Mouse (Mus musculus) lung, postnatal 36 days (tissue): ENCODE measurements around the gene Mpc1.

Source experiments
- DNase-seq: peaks from one replicate; pipeline ENCODE4 v3.0.0; 2022; ENCODE audit warnings: mixed read lengths

Mpc1 gene

DNA sequence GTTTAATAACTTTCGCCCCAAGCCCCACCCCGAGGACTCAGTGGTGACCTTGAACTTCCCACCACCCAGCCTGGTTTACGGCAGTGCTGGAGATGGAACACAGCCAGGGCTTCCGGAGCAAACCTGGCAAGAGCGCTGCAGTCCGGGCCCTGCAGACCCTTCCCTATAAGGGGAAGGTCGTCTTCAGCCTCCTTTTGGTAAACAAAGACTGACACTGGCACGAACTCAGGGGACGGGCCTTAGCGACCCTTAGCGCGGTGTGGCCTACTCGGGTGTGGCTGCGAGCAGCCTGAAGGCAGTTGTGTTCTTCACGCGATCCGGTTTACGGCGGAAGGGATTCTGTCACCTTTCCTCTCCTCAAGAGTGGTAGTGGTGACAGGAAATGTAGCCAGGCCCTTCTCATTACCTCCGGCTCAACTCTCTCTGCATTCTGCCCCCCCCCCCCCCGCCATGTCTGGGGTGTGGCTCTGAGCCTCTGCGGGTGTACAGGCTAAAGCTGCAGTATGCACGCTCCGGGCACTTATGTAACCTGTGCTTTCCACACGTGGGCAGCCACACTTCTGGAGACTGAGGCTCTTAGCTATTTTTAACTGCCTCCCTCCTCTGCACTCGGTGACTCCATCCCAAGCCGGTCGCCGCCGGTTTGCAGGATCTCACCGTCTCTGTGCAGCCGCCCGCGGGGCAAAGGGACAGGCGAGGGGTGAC, at the start of gene Mpc1:
Gene Mpc1 (plus strand): TSS at position 84 of the 705 bp plus-strand sequence.
- peak; percentile 90 for DNase-seq

- peak; percentile 42 for DNase-seq
Measured at GRCm38 (mm10) chr17:8233618-8234214, 49.0 kb upstream of the Mpc1 start.

- DNase-seq: no peak
Measured at GRCm38 (mm10) chr17:8234537-8234936, 48.2 kb upstream of the Mpc1 start.

- DNase-seq: no peak
Measured at GRCm38 (mm10) chr17:8235743-8236142, 47.0 kb upstream of the Mpc1 start, which contains the start of gene Ccr6. TSS of gene Ccr6 (plus strand) at chr17:8236043.

- no peak for DNase-seq
Measured at GRCm38 (mm10) chr17:8238012-8238710, 44.5 kb upstream of the Mpc1 start.

GRCm38 (mm10) chr17:8239561-8239960, 43.1 kb upstream of the Mpc1 start:
- no peak for DNase-seq

DNA sequence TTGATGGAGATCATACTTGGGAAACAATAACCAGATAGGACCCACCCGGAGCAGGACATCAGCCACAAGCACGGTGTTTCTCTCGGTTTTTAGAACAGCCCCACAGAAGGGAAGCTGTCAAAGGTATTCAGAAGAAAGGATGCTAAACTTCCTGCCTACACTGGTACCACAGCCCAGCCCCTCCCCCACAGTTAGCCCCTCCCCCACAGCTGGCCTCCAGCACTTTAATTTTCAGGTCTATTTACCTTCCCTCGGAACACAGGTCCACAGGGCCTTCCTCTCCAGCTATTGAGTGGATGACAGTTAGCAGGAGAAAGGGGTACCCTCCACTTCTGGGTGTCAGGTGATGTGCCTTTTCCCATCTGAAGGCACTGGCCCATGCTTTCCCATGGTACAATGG, 42.2 kb upstream of the Mpc1 start:
- no peak for DNase-seq

DNA sequence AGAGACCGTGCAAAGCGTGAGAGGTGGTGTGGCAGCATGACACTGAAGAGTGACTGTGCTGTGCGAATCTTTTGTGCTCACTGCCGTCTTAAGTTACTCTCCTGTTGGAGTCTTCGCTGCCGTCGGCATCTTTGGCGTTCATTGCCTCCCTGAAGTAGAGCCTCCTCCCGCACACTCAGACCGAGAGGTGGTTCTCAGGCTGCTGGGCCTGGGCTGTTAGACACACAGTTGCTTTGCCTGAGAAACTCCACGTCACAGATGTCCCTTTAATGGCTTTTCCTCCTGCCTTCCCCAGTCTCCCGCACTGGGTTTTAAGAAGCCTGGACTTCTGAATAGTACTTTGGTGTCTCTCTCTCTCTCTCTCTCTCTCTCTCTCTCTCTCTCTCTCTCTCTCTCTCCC, 41.1 kb upstream of the Mpc1 start:
- DNase-seq: no peak

- DNase-seq: no peak
Measured at GRCm38 (mm10) chr17:8242186-8242585, 40.5 kb upstream of the Mpc1 start.

DNA sequence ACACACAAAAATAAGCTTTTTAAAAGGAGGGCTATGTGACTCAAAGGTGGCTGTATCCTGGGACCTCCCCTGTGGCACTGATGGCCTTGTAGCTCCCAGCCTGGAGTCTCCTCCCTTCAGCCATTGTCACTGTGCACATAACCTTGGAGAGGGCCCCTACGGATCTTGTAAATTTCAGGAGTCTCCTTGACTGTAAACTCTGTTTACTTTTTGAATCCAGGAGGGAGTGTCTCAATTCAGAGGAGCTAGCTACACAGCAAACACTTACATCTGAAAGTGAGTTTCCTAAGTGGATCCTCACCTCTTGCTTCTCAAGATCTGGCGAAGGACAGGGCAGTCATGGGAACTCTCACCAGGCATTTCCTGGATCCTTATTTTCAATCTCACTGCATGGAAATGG, 38.6 kb upstream of the Mpc1 start:
- DNase-seq: peak; percentile 55

GRCm38 (mm10) chr17:8246102-8246754, 36.5 kb upstream of the Mpc1 start:
- no peak for DNase-seq

- no peak for DNase-seq
Measured at GRCm38 (mm10) chr17:8251704-8252103, 31.0 kb upstream of the Mpc1 start.

GRCm38 (mm10) chr17:8254268-8254667, 28.4 kb upstream of the Mpc1 start:
- DNase-seq: no peak

DNA sequence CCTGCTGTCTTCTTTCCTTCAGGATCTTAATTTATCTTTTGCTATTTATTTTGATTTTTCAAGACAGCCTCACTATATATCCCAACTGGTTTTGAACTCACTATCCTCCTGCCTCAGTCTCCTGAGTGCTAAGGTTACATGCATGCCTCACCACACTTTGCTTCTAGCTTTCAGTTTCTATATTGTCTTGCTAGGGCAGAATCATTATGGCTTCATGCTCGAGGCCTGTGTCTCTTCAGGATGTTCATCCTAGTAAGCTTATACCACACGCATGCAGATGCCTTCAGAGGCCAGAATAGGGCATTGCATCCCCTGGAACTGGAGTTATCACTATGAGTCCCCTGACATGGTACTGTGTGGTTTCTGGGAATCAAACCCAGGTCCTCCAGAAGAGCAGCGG, 27.8 kb upstream of the Mpc1 start:
- no peak for DNase-seq

DNA sequence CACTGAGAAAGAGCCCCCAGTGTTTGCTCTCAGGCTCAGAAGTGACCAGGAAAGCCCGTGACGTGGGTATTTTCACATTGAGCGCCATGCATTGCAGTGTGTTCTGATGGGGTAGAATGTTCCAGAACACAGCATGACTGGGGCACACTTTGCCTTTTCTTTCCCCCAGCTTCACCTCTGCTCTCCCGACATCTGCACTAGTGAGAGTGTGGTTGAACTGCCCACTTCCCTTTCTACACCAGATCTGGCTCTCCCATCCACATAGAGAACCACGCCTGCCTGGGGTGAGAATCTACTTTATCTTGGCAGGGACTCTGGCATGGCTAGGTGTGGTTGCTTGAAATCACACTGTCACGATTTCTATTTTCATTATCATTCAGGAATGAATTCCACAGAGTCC, 27.1 kb upstream of the Mpc1 start:
- DNase-seq: peak; percentile 30

DNA sequence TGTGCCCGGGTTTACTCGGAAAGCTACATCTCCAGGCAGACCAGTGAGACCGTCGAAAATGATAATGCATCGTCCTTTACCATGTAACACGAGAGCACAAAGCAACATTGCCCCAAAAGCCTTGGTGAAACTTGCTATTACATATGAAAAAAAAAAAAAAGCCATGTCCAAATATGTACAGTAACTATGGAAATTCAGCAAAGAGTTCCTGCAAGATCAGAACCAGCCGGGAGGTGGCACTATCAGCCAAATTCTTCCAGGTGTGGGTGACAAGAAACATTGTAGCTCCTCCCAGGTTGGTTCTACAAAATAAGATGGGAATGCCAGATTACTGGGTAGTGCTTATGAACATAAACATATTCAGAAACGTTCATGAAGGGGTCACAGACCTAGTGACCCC, 25.7 kb upstream of the Mpc1 start:
- DNase-seq: peak; percentile 40

DNA sequence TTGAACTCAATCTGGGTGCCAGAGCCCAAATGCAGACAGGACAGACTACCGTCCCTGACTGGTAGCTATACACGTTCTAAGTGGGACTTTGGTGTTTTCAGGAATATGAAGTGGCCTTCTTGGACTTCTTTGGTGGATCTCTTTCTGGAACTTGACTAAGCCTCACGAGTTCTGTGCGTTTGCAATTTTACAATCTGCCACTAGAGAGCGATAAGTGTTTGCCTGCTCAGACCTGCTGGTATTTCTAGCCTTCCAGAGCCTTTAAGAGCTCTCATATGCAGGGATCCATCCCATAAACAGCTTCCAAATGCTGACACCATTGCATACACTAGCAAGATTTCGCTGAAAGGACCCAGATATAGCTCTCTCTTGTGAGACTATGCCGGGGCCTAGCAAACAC, 18.1 kb upstream of the Mpc1 start:
- DNase-seq: peak; percentile 87

DNA sequence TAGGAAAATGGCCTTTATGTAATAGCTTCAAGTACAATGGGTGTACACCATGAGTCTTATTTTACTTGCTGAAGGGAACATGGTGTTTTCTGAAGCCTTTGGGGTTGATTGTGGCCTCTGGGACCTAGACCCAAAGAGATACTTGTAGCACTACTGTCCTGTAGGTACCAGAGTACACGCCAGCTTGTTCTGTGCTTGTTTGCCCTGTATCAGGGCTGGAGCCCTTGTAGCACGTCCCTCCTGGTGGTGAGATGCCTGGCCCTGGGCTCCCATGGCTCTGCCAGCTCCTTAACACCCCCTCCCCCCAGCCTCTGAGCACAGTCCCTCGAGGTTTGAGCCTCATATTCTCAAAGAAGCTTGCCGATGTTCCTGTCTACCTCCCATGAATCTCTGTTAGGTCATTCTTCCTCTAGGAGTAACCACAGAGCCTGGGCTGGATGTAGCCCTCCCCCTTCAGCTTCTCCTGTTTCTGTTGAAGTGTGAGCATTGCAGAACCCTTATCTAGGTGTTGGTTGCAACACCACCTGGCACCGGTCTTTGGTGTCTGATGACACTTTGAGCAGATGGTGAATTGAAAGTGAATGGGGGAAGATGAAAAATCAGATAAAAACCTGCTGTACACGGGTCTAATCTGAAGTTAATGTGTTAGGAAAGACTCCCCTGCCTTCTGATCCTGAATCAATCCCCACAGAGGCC, 10.5 kb upstream of the Mpc1 start:
- DNase-seq: peak; percentile 84

- DNase-seq: no peak
Measured at GRCm38 (mm10) chr17:8272951-8273350, 9.8 kb upstream of the Mpc1 start.

DNA sequence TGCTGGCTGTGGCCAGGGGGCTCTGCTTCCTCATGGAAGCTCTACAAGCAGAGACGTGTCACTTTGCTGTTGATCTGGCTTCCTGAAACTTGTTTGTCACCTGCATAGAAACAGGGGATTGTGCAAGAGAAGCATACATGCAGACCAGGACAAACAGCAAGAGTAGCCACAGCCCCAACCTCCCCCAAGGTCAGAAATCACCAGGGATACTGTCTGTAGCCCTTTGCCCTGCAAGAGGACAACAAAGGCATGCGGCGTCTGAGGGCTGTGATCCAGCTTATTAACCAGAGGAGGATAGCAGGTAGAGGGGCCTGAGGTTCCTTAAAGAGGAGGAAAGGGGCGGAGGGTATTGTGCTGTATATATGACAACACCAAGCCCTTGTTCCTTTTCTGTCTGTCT, 6.6 kb upstream of the Mpc1 start:
- no peak for DNase-seq

- no peak for DNase-seq
Measured at GRCm38 (mm10) chr17:8276680-8277079, 6.0 kb upstream of the Mpc1 start.

DNA sequence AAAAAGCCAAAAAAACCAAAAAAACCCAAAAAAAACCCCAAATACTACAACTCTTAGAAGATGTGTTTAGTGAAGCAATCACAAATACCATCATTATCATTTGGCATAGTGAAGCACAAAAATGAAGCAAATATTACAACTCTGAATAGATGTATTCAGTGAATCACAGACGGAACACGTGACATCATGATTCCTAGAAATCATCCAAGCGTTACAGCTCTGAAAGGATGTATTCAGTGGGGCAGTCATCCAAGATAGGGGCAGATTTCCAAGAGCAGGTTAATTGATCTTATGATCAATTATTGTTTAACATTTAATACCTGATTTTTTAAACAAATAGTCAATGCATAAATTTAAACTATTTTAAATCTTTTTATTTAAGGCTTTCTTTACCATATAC, 5.4 kb upstream of the Mpc1 start:
- no peak for DNase-seq

DNA sequence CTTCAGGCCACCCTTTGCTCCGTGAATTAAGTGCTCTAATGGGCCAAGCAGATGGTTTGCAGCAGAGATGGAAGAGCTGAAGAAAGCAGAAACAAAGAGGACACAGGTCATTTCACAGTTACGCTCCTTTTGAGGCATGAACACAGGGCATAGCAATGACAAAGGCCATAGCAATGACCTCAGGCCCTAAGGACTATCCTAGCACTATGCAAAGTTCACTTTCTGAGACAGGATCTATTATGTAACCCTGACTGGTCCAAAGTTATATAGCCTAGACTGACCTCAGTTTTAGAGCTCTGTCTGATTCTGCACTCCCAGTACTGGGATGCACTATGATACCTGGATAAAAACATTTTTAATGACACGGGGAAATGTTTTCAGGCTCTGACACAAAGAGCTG, 4.3 kb upstream of the Mpc1 start:
- no peak for DNase-seq
